Mouse (Mus musculus) intestine, embryonic 16.5 days (tissue): ENCODE measurements at regions not wholly inside any gene's neighbourhood (a gene's known extent, or its start where the extent isn't known, plus 50 kb on each side); places are given as distances from the start of the nearest gene placed in this dataset.

Source experiments
- ATAC-seq: fragments of 200-750 bp; cut with Nextera tagmentation; 2 replicates; pipeline ENCODE4 v1.8.0; 2017; ENCODE audit warnings: moderate TSS enrichment, moderate library complexity
- H3K27ac ChIP-seq: fragments of 300-500 bp; sonication (generic); 2 replicates; pipeline ENCODE4 v1.5.1; 2014; ENCODE audit warnings: mild to moderate bottlenecking, low read length
- H3K27me3 ChIP-seq: fragments of 300-500 bp; sonication (generic); replicated peaks from 2 replicates; pipeline ENCODE4 v1.6.1; 2014; ENCODE audit warnings: low read length, control low read depth, mixed read lengths; ENCODE audit not compliant: control insufficient read depth, insufficient read depth
- H3K36me3 ChIP-seq: fragments of 300-500 bp; sonication (generic); 2 replicates; pipeline ENCODE4 v1.6.1; 2014; ENCODE audit warnings: low read length, control low read depth; ENCODE audit not compliant: control insufficient read depth, insufficient read depth
- H3K4me1 ChIP-seq: fragments of 300-500 bp; sonication (generic); 2 replicates; pipeline ENCODE4 v1.6.1; 2014; ENCODE audit warnings: low read length, control low read depth, mixed read lengths; ENCODE audit not compliant: control insufficient read depth, insufficient read depth
- H3K4me2 ChIP-seq: fragments of 300-500 bp; sonication (generic); 2 replicates; pipeline ENCODE4 v1.6.1; 2014; ENCODE audit warnings: low read depth, low read length, control low read depth
- H3K4me3 ChIP-seq: fragments of 300-500 bp; sonication (generic); 2 replicates; pipeline ENCODE4 v1.5.1; 2014; ENCODE audit warnings: mild to moderate bottlenecking, low read length
- H3K9ac ChIP-seq: fragments of 300-500 bp; sonication (generic); 2 replicates; pipeline ENCODE4 v1.6.1; 2014; ENCODE audit warnings: low read depth, low read length
- H3K9me3 ChIP-seq: fragments of 300-500 bp; sonication (generic); 2 replicates; pipeline ENCODE4 v1.6.1; 2016; ENCODE audit warnings: low read length, control low read depth; ENCODE audit not compliant: control insufficient read depth
- WGBS: fragments of 180-500 bp; shearing (Covaris S2); extraction: QIAGEN DNeasy Blood & Tissue Kit; methylation state at CpG from one replicate; pipeline ENCODE4 v1.1.7; 2014; 5-methylcytosine and 5-hydroxymethylcytosine counted together

DNA sequence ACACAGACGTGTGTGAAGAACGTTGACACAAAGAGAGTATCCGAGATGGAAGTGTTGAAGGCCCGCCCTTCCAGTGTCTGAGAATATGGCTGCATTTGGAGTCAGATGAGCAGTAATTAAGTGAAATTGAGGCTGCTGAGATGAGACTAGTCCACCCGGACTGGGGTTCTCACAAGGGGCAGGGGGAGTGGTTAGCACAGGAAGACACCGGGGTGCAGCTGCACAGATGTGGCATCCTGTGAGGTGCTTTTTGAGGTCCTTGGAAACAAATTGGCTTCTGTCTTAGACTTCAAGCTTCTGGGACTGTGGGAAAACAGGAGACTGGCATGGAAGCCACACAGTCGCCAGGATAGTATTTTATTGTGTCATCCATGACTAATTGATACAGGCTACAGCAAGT, 320.0 kb upstream of the Gm5148 start:
- Histone ChIP-seq H3K9me3 (no peaks in the 10 kb centered on the region), H3K4me1 (peaks cover 3% of the 10 kb centered on the region), H3K4me3 (no peak overlapping the region), H3K27ac (no peak overlapping the region), H3K4me2 (no peak overlapping the region), H3K36me3 (no peaks in the 10 kb centered on the region), H3K27me3 (no peaks in the 10 kb centered on the region), H3K9ac (no peak overlapping the region)
- no peak for ATAC-seq
- 76% methylated on average over 7 of the region's 7 CpGs for WGBS

GRCm38 (mm10) chr3:38042614-38043013, 318.3 kb upstream of the Gm5148 start:
- Histone ChIP-seq H3K4me2 (no peak overlapping the region), H3K27me3 (no peaks in the 10 kb centered on the region), H3K4me3 (no peak overlapping the region), H3K36me3 (no peaks in the 10 kb centered on the region), H3K4me1 (peaks cover 3% of the 10 kb centered on the region; the same call in 1 of the 2 replicates), H3K9ac (no peak overlapping the region), H3K27ac (no peak overlapping the region), H3K9me3 (no peaks in the 10 kb centered on the region)
- no peak for ATAC-seq
- 48% methylated on average over 6 of the region's 6 CpGs for WGBS

DNA sequence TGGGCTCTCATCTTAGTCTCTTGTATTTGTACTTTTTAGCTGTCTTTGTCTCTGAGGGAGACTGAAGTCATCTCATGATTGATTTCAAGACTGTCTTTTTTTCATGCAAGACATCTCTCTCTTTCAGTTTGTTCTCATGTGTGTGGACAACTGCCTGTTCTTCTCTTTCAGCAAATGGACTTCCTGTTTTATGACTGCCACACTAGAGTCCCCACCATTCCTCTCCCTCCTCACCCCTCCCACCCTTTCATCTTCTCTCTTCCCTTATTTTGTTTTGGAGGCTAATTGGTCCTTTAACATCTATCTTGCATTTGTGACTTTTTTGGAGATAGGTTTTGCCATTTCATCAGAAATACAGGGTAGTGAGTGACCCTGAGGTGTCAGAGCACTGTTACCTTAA, 311.8 kb upstream of the Gm5148 start:
- H3K27me3 ChIP-seq = no peaks in the 10 kb centered on the region
- no peak overlapping the region for H3K4me2 ChIP-seq
- H3K4me3 ChIP-seq = no peak overlapping the region
- no peaks in the 10 kb centered on the region for H3K4me1 ChIP-seq
- no peaks in the 10 kb centered on the region for H3K36me3 ChIP-seq
- ATAC-seq = no peak
- no peak overlapping the region for H3K27ac ChIP-seq
- H3K9ac ChIP-seq = no peak overlapping the region
- H3K9me3 ChIP-seq = no peaks in the 10 kb centered on the region

DNA sequence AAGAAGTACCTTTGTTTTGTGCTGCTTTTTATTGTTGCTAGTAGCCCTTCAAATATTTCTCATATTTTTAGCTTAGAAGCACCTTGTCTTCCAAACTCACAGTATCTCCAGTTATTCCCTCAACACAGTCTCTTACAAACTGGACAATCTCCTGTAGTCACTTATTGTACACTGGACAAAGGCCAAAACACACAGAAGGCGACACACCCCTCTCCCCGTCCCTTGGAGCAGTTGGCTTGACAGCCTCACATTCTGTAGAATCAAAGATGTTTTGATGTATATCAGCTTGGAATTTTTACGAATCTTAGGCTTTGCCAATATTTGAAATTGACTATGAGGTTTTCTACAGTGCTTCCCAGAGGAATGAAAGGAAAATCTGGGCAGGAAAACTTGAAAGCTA, 309.8 kb upstream of the Gm5148 start:
- no peaks in the 10 kb centered on the region for H3K27me3 ChIP-seq
- ATAC-seq = no peak
- H3K36me3 ChIP-seq = no peaks in the 10 kb centered on the region
- H3K27ac ChIP-seq = no peak overlapping the region
- WGBS = 58% methylated on average over 3 of the region's 3 CpGs
- no peak overlapping the region for H3K9ac ChIP-seq
- no peak overlapping the region for H3K4me2 ChIP-seq
- H3K9me3 ChIP-seq = no peaks in the 10 kb centered on the region
- H3K4me1 ChIP-seq = no peaks in the 10 kb centered on the region
- H3K4me3 ChIP-seq = no peak overlapping the region

DNA sequence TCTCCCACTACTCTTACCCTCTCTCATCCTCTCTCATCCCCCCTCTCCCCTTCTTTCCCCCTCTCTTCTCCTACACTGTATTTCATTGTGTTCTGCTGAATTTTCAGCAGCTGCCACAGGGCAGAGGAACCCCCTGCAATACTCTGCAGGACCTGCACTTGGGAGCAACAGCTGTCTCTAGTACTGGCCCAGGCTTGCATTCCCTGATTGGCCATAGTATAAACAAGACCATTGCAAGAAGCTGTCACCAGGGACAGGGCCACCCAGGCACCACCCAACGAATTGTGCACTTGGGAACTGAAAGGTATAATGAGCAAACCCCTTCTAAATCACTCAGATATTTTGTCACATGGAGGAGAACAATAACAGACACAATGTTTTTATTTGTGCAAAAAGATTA, 290.5 kb upstream of the Gm5148 start:
- Histone ChIP-seq H3K36me3 (no peaks in the 10 kb centered on the region), H3K4me1 (0 out of 2 replicates have a peak, but pooled peaks cover 2% of the 10 kb centered on the region), H3K4me2 (no peak overlapping the region), H3K9me3 (no peaks in the 10 kb centered on the region), H3K4me3 (no peak overlapping the region), H3K9ac (no peak overlapping the region), H3K27me3 (no peaks in the 10 kb centered on the region), H3K27ac (no peak overlapping the region)
- peak; percentile 55; the same call in 1 of the 2 replicates for ATAC-seq
- WGBS = 25% methylated on average over 1 of the region's 1 CpGs

- no peaks in the 10 kb centered on the region for H3K36me3 ChIP-seq
- WGBS = 42% methylated on average over 4 of the region's 4 CpGs
- no peak overlapping the region for H3K27ac ChIP-seq
- H3K4me1 ChIP-seq = no peaks in the 10 kb centered on the region
- no peaks in the 10 kb centered on the region for H3K27me3 ChIP-seq
- no peaks in the 10 kb centered on the region for H3K9me3 ChIP-seq
- H3K9ac ChIP-seq = no peak overlapping the region
- no peak for ATAC-seq
- no peak overlapping the region for H3K4me3 ChIP-seq
- H3K4me2 ChIP-seq = no peak overlapping the region
Observed at GRCm38 (mm10) chr3:38009168-38009567, 284.9 kb upstream of the Gm5148 start.

GRCm38 (mm10) chr3:38008321-38008720, 284.0 kb upstream of the Gm5148 start:
- Histone ChIP-seq H3K4me2 (no peak overlapping the region), H3K9ac (no peak overlapping the region), H3K4me1 (no peaks in the 10 kb centered on the region), H3K27me3 (no peaks in the 10 kb centered on the region), H3K27ac (no peak overlapping the region), H3K36me3 (no peaks in the 10 kb centered on the region), H3K4me3 (no peak overlapping the region), H3K9me3 (no peaks in the 10 kb centered on the region)
- 67% methylated on average over 7 of the region's 7 CpGs for WGBS
- no peak for ATAC-seq

- H3K36me3 ChIP-seq = no peaks in the 10 kb centered on the region
- ATAC-seq = no peak
- H3K4me1 ChIP-seq = no peaks in the 10 kb centered on the region
- no peak overlapping the region for H3K4me2 ChIP-seq
- no peaks in the 10 kb centered on the region for H3K9me3 ChIP-seq
- WGBS = 84% methylated on average over 1 of the region's 1 CpGs
- H3K4me3 ChIP-seq = no peak overlapping the region
- H3K27ac ChIP-seq = no peak overlapping the region
- H3K9ac ChIP-seq = no peak overlapping the region
- no peaks in the 10 kb centered on the region for H3K27me3 ChIP-seq
Observed at GRCm38 (mm10) chr3:38007626-38008025, 283.3 kb upstream of the Gm5148 start.

- no peak overlapping the region for H3K4me3 ChIP-seq
- no peaks in the 10 kb centered on the region for H3K27me3 ChIP-seq
- no peaks in the 10 kb centered on the region for H3K9me3 ChIP-seq
- ATAC-seq = no peak
- no peaks in the 10 kb centered on the region for H3K4me1 ChIP-seq
- WGBS = 71% methylated on average over 10 of the region's 10 CpGs
- no peak overlapping the region for H3K4me2 ChIP-seq
- no peak overlapping the region for H3K9ac ChIP-seq
- no peaks in the 10 kb centered on the region for H3K36me3 ChIP-seq
- H3K27ac ChIP-seq = no peak overlapping the region
Observed at GRCm38 (mm10) chr3:38002275-38002674, 278.0 kb upstream of the Gm5148 start.

GRCm38 (mm10) chr3:37999779-38000178, 275.5 kb upstream of the Gm5148 start:
- Histone ChIP-seq H3K36me3 (no peaks in the 10 kb centered on the region), H3K9me3 (no peaks in the 10 kb centered on the region), H3K4me3 (no peak overlapping the region), H3K27ac (no peak overlapping the region), H3K27me3 (no peaks in the 10 kb centered on the region), H3K4me1 (no peaks in the 10 kb centered on the region), H3K9ac (no peak overlapping the region), H3K4me2 (no peak overlapping the region)
- 91% methylated on average over 1 of the region's 1 CpGs for WGBS
- ATAC-seq = no peak
